Mouse (Mus musculus): ENCODE results near the gene Fgr. TPM values are rescaled to one million over a fixed set of nuclear protein-coding genes. Genes with fewer than 3 reads are reported as not detected.
A peak's percentile ranks its signal among the peaks of the same experiment; 100 is the strongest.

Fgr gene
- polyA plus RNA-seq, 1 experiment, result 0.55 TPM

- Histone ChIP-seq H3K4me3 (ENCODE audit: insufficient read depth, low read depth, low read length) (no peak overlapping the region), H3K4me1 (ENCODE audit: control insufficient read depth, insufficient read depth, insufficient read length, low read length) (peaks cover 37% of the 10 kb centered on the region), H3K27ac (replicated peaks; ENCODE audit: low read depth, low read length) (peak overlapping the region; percentile 36; the same call in 1 of the 2 replicates)
Observed at GRCm38 (mm10) chr4:133024969-133025685, 51.2 kb downstream of the Fgr start.

- peaks cover 32% of the 10 kb centered on the region for H3K4me1 ChIP-seq (ENCODE audit: control insufficient read depth, insufficient read depth, insufficient read length, low read length)
Observed at GRCm38 (mm10) chr4:133026272-133026671, 52.4 kb downstream of the Fgr start.

DNA sequence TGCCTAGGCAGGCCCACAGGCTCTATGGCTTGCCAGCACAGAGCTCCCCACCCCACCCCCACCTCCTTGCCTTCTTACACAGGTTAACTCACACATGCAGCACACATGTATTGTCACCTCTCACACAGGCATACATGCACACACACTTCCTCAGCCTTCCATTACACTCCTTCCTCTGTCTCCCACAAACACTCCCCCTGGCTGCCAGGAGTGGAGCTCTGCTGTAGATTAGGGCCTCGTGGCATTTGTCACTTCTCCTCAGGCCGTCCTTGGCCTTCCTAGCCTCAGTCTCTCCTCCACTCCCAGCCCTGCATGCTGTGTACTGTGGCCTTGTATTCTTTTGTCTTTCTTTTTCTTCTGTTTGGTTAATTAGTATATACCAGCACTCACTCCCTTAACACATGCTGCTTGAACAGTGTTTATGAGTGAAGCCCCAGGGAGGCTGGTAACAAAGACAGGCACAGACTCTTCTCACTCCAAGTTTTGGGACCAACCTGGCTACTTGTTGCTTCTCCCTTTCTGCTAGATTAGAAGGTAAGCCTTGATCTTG, 53.0 kb downstream of the Fgr start:
- H3K27ac ChIP-seq (replicated peaks; ENCODE audit: low read depth, low read length), result no peak overlapping the region
- H3K4me1 ChIP-seq (ENCODE audit: control insufficient read depth, insufficient read depth, insufficient read length, low read length), result peaks cover 32% of the 10 kb centered on the region
- H3K4me3 ChIP-seq (ENCODE audit: insufficient read depth, low read depth, low read length), result no peak overlapping the region

More at GRCm38 (mm10) chr4:133026272-133026671, 52.4 kb downstream of the Fgr start:
- peak overlapping the region; percentile 25 for H3K27ac ChIP-seq (replicated peaks; ENCODE audit: low read depth, low read length)
- no peak overlapping the region for H3K4me3 ChIP-seq (ENCODE audit: insufficient read depth, low read depth, low read length)

DNA sequence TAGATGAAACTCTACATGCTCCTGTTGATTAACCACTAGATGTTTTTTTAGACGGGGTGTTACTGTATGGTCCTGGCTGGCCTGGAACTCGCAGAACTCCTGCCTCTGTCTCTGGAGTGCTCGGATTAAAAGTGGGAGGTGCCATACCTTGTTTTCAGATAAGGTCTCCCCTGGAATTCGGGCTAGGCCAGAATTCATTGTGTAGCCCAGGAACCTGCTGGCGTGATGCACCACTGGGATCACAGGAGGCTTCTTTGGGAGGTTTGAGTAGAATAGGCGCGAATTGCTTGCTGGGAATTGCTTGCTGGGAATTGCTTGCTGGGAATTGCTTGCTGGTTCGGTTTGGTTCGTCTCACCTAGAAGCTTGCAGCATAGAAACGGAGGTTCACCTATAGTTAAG, 53.8 kb downstream of the Fgr start:
- Histone ChIP-seq H3K27ac (replicated peaks; ENCODE audit: low read depth, low read length) (no peak overlapping the region; the same call in 1 of the 2 replicates), H3K4me1 (ENCODE audit: control insufficient read depth, insufficient read depth, insufficient read length, low read length) (peaks cover 29% of the 10 kb centered on the region), H3K4me3 (ENCODE audit: insufficient read depth, low read depth, low read length) (no peak overlapping the region)

GRCm38 (mm10) chr4:133028193-133028592, 54.3 kb downstream of the Fgr start:
- H3K27ac ChIP-seq (replicated peaks; ENCODE audit: low read depth, low read length), result 0 out of 2 replicates have a peak overlapping the region, but pooled peaks have one; percentile 26
- no peak overlapping the region for H3K4me3 ChIP-seq (ENCODE audit: insufficient read depth, low read depth, low read length)
- peaks cover 24% of the 10 kb centered on the region for H3K4me1 ChIP-seq (ENCODE audit: control insufficient read depth, insufficient read depth, insufficient read length, low read length)

- Histone ChIP-seq H3K27ac (replicated peaks; ENCODE audit: low read depth, low read length) (peak overlapping the region; percentile 26; the same call in 1 of the 2 replicates), H3K4me3 (ENCODE audit: insufficient read depth, low read depth, low read length) (no peak overlapping the region), H3K4me1 (ENCODE audit: control insufficient read depth, insufficient read depth, insufficient read length, low read length) (peaks cover 22% of the 10 kb centered on the region)
Observed at GRCm38 (mm10) chr4:133028875-133029274, 55.0 kb downstream of the Fgr start.

DNA sequence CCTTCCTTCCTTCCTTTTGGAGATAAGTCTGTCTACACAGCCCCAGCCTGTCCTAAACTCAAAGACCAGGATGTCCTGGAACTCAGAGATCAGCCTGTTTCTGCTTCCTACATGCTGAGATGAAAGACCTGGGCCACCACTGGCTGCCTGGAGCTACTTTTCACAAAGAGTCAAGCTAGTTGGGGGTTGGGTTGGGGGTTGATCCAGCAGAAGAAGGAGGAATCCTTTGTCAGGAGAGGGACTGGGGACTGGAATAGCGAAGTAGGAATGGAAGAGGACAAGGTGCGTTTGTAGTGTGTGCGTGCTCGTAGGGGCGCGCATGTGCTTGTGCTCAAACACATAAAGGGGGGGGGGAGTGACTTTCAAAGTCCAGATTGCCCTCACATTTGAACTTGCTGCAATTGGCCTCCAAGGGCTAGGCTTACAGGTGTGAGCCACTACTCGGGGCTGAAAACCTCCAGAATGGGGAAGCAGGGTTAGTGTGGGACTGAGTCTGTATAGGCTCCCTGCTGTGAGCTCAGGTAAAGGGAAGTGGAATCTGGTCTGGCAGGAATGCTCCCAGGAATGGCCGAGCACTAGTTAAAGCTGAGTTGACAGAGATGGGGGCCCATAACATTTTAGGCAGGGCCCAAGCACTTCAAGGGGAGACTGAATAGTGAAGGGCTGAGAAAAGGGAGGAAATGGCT, 58.7 kb downstream of the Fgr start:
- Histone ChIP-seq H3K27ac (replicated peaks; ENCODE audit: low read depth, low read length) (peak overlapping the region; percentile 21; the same call in 1 of the 2 replicates), H3K4me3 (ENCODE audit: insufficient read depth, low read depth, low read length) (no peak overlapping the region), H3K4me1 (ENCODE audit: control insufficient read depth, insufficient read depth, insufficient read length, low read length) (peaks cover 25% of the 10 kb centered on the region)

DNA sequence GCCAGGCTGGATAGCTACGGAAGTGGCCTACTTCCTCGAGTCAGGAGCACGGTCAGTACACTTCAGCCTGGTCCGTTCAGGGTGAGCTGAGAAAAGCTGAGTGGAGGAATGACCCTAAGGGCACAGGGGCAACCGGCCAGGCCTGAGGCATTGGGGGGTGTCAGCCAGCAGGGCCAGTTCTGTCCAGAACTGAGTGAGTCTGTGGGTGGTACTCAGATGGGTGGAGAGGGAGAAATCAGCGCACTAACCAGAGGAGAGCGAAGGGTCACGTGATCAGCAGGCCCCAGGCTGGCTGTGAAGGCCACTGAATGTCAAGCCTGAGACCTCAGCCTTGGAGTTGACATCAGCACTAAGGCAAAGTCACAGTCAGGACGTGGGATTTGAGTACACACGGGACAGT, 60.6 kb downstream of the Fgr start:
- Histone ChIP-seq H3K27ac (replicated peaks; ENCODE audit: low read depth, low read length) (peak overlapping the region; percentile 45; the same call in 1 of the 2 replicates), H3K4me1 (ENCODE audit: control insufficient read depth, insufficient read depth, insufficient read length, low read length) (peaks cover 18% of the 10 kb centered on the region), H3K4me3 (ENCODE audit: insufficient read depth, low read depth, low read length) (no peak overlapping the region)

- H3K4me1 ChIP-seq (ENCODE audit: control insufficient read depth, insufficient read depth, insufficient read length, low read length), result peaks cover 23% of the 10 kb centered on the region
- H3K4me3 ChIP-seq (ENCODE audit: insufficient read depth, low read depth, low read length), result no peak overlapping the region
- peak overlapping the region; percentile 7; the same call in 1 of the 2 replicates for H3K27ac ChIP-seq (replicated peaks; ENCODE audit: low read depth, low read length)
Observed at GRCm38 (mm10) chr4:133035446-133035845, 61.6 kb downstream of the Fgr start.

GRCm38 (mm10) chr4:133035946-133036345, 62.1 kb downstream of the Fgr start:
- H3K27ac ChIP-seq (replicated peaks; ENCODE audit: low read depth, low read length), result no peak overlapping the region

DNA sequence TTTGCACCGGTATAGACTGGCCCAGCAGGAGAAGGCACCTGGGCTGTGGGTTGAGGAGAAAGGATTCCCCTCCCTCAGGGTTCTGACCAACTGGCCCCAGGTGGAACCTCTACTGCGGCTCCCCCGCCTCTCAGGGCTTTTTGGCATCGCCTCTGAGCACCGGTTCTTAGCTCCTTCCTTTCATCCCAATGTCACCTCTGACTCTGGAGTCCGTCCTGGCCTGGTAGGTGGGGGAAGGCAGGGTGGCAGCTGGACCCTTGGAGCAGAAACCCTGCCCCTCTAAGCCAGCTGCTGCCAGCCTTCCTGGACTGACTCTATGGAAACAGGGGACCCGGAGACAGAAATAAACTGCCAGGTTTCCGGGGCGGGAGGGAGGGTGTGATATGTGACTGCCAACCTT, 63.4 kb downstream of the Fgr start:
- Histone ChIP-seq H3K4me3 (ENCODE audit: insufficient read depth, low read depth, low read length) (no peak overlapping the region), H3K27ac (replicated peaks; ENCODE audit: low read depth, low read length) (no peak overlapping the region), H3K4me1 (ENCODE audit: control insufficient read depth, insufficient read depth, insufficient read length, low read length) (peaks cover 35% of the 10 kb centered on the region)

More at GRCm38 (mm10) chr4:133035946-133036345, 62.1 kb downstream of the Fgr start:
- Histone ChIP-seq H3K4me3 (ENCODE audit: insufficient read depth, low read depth, low read length) (no peak overlapping the region), H3K4me1 (ENCODE audit: control insufficient read depth, insufficient read depth, insufficient read length, low read length) (peaks cover 25% of the 10 kb centered on the region)

DNA sequence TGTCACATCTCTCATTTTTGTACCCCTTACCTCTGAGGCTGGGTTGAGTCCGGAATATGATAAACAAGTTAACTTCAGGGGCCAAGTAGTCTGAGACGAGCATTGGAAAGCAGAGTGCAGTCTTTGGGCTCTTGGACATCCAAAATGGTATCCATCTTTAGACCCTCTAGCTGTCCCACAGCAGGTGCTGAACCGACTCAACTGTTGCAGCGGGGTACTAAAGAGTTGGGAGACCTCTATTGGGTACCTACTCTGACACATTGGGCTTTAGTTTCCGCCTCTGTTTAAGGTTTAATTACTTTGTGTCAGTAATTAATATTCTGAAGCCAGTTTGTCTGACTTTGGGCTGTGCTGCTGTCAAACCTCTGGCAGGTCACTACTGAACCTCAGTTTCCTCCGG, 63.9 kb downstream of the Fgr start:
- Histone ChIP-seq H3K4me1 (ENCODE audit: control insufficient read depth, insufficient read depth, insufficient read length, low read length) (peaks cover 40% of the 10 kb centered on the region), H3K4me3 (ENCODE audit: insufficient read depth, low read depth, low read length) (peak overlapping the region; percentile 65), H3K27ac (replicated peaks; ENCODE audit: low read depth, low read length) (no peak overlapping the region)

DNA sequence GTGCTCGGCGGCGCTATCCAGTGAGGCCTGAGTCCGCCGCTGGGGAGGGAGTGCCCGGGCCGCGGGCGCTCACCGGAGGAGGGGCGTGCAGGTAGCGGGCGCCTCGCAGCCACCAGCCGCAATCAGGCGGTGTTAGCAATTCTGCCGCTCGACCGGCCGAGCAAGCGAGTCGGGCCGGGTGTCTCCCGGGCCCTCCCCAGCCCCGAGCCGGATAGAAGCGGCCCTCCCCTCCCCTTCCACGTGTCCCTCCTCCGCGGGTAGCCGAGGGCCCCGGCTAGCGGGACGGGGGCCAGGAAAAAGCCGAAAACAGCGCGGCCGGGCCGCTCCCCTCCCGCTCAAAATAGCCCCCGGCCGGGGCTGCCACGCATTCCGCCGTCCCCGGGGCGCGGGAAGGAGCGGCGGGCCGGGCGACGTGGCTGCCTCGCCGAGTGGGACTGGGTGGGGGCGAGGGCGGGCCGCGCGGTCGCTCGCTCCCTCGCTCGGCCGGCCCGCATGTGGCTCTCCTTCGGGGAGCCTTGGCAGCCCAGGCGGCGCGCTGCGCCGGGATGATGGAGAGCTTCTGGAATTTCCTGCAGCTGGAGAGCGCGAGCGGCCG, 64.7 kb downstream of the Fgr start:
- peaks cover 46% of the 10 kb centered on the region for H3K4me1 ChIP-seq (ENCODE audit: control insufficient read depth, insufficient read depth, insufficient read length, low read length)
- peak overlapping the region; percentile 65 for H3K4me3 ChIP-seq (ENCODE audit: insufficient read depth, low read depth, low read length)
- H3K27ac ChIP-seq (replicated peaks; ENCODE audit: low read depth, low read length), result peak overlapping the region; percentile 52

GRCm38 (mm10) chr4:133039116-133039819, 65.4 kb downstream of the Fgr start:
- Histone ChIP-seq H3K27ac (replicated peaks; ENCODE audit: low read depth, low read length) (peak overlapping the region; percentile 52), H3K4me1 (ENCODE audit: control insufficient read depth, insufficient read depth, insufficient read length, low read length) (peaks cover 51% of the 10 kb centered on the region), H3K4me3 (ENCODE audit: insufficient read depth, low read depth, low read length) (peak overlapping the region; percentile 65)
